In genomic region chr17:26057278-26057677, GRCm38 (mm10) we compare ENCODE assay signal across 20 mouse cellular contexts. TPM values are rescaled to one million over a fixed set of nuclear protein-coding genes. Genes with fewer than 3 reads are reported as not detected.
DNase-seq lines count a peak whose midpoint lies in the region; TF ChIP-seq lines count a peak whose summit lies in the region.
"Had no signal": no experiment of that assay in that cellular context is flagged by ENCODE, and none has a peak within 500 bp of the region (broad histone marks: within the 10 kb centered on the region; RNA-seq: fewer than 3 reads in every experiment).

No protein-coding gene starts in this region.

- peak overlapping the region; percentile 76 for H3K27ac ChIP-seq in left cerebral cortex, adult 2 months
- H3K27ac ChIP-seq: embryonic facial prominence, embryonic 10.5 days; forebrain, embryonic 13.5 days; heart, adult 2 months; heart, embryonic 15.5 days; hindbrain, embryonic 13.5 days had no signal

- intact Hi-C loops in left cerebral cortex, adult 2 months (cut with DNase I), result loop anchor here (5.0 kb wide), 1 partner anchor 40 kb away; no protein-coding TSS in a partner anchor
- intact Hi-C loops in left cerebral cortex, postnatal 4 days (cut with DNase I), result no loop called here
- intact Hi-C loops in left cerebral cortex, postnatal 36 days (cut with DNase I), result no loop called here

- 0 out of 2 replicates have a peak overlapping the region, but pooled peaks have one; percentile 11 for H3K4me3 ChIP-seq in left cerebral cortex, adult 2 months
- H3K4me3 ChIP-seq: embryonic facial prominence, embryonic 10.5 days; forebrain, embryonic 13.5 days; heart, adult 2 months; heart, embryonic 15.5 days; hindbrain, embryonic 13.5 days had no signal

- peak; percentile 34 for DNase-seq in layer of hippocampus, adult 11-12 months (ENCODE audit: low spot score)
- no peak for DNase-seq in layer of hippocampus, postnatal 14 days (ENCODE audit: low spot score in 2 of 2)
- DNase-seq in left cerebral cortex, adult 2 months (ENCODE audit: extremely low spot score in 1 of 2, low spot score in 2 of 2), result peak in 1 of 2 experiments; percentile 43
- DNase-seq in left cerebral cortex, postnatal 4 days, result no peak
- DNase-seq in right cerebral cortex, postnatal 25 days, result peak; percentile 52
- DNase-seq in right cerebral cortex, postnatal 4 days, result no peak
- DNase-seq in left cerebral cortex, postnatal 36 days (ENCODE audit: low spot score in 2 of 2), result peak; percentile 29 to 72
- DNase-seq in retina, postnatal 1 day, result no peak
- DNase-seq: adrenal gland, adult 8-10 months; adrenal gland, postnatal 36 days; cerebellum, adult 11 months; cerebellum, postnatal 36 days; forebrain, postnatal 0 days; gastrocnemius, postnatal 14 days; heart, adult 2 months; heart, postnatal 14 days had no signal

- no peak for TF ChIP-seq CTCF in left cerebral cortex, adult 2 months (IDR thresholded peaks at IDR 0.05)

RNA-seq across cellular contexts. Expression of gene Rab11fip3, which starts 12.1 kb away (rescaled TPM):
- total RNA-seq in layer of hippocampus, postnatal 14 days (2021), result 10 to 100 TPM; 82.3 to 85.1 TPM
- 100 to 1,000 TPM; 114 to 119 TPM for total RNA-seq in left cerebral cortex, adult 2 months (2021)
- 10 to 100 TPM; 79.6 to 82.5 TPM for total RNA-seq in left cerebral cortex, postnatal 4 days (2021)
- total RNA-seq in left cerebral cortex, postnatal 36 days (2021), result 100 to 1,000 TPM in 1 of 2 experiments, 10 to 100 TPM in 1; 98.8 to 117 TPM

RNA-seq across cellular contexts. Expression of gene Decr2, which starts 32.9 kb away (rescaled TPM):
- 10 to 100 TPM; 23.6 to 24.2 TPM for total RNA-seq in layer of hippocampus, postnatal 14 days (2021)
- 10 to 100 TPM; 28.5 to 31.5 TPM for total RNA-seq in left cerebral cortex, adult 2 months (2021)
- total RNA-seq in left cerebral cortex, postnatal 4 days (2021), result 10 to 100 TPM; 21.7 to 24.3 TPM
- 10 to 100 TPM; 27.3 to 32.1 TPM for total RNA-seq in left cerebral cortex, postnatal 36 days (2021)

RNA-seq across cellular contexts. Expression of gene Nme4, which starts 38.1 kb away (rescaled TPM):
- 1 to 10 TPM; 2.4 to 4.2 TPM for total RNA-seq in layer of hippocampus, postnatal 14 days (2021)
- 1 to 10 TPM; 3.6 to 4.2 TPM for total RNA-seq in left cerebral cortex, adult 2 months (2021)
- 1 to 10 TPM; 8.9 to 9.6 TPM for total RNA-seq in left cerebral cortex, postnatal 4 days (2021)
- 1 to 10 TPM; 3.5 to 4.4 TPM for total RNA-seq in left cerebral cortex, postnatal 36 days (2021)

RNA-seq across cellular contexts. Expression of gene Tmem8, which starts 55.8 kb away (rescaled TPM):
- total RNA-seq in layer of hippocampus, postnatal 14 days (2021), result 10 to 100 TPM; 11.0 to 11.3 TPM
- 10 to 100 TPM; 14.3 to 14.7 TPM for total RNA-seq in left cerebral cortex, adult 2 months (2021)
- 1 to 10 TPM; 7.0 to 7.7 TPM for total RNA-seq in left cerebral cortex, postnatal 4 days (2021)
- 10 to 100 TPM; 13.9 to 14.0 TPM for total RNA-seq in left cerebral cortex, postnatal 36 days (2021)

Comparison
In these comparisons a context has a peak if more than half of its experiments do, and no peak if none do; other contexts are left out.
1. DNase-seq: peak in layer of hippocampus, adult 11-12 months (single experiment), right cerebral cortex, postnatal 25 days (single experiment) and left cerebral cortex, postnatal 36 days (2 of 2); none in layer of hippocampus, postnatal 14 days (0 of 2), left cerebral cortex, postnatal 4 days (single experiment), right cerebral cortex, postnatal 4 days (single experiment) and retina, postnatal 1 day (single experiment).